Mouse (Mus musculus): ENCODE measurements around the gene Olfr530. TPM values are rescaled to one million over a fixed set of nuclear protein-coding genes. Genes with fewer than 3 reads are reported as not detected.

Olfr530 gene
- not detected in 2 replicates for total RNA-seq (2017)

GRCm38 (mm10) chr7:140376231-140376630 is at the start of gene Olfr530:
Gene Olfr530 (minus strand): TSS chr7:140376331.
- no peak for ATAC-seq (replicated peaks in 1 of 2; ENCODE audit: insufficient read depth in 1 of 2, low FRiP score in 2 of 2, low TSS enrichment in 1 of 2, low read depth in 1 of 2, poor library complexity in 2 of 2, severe bottlenecking in 2 of 2)

- ATAC-seq (replicated peaks in 1 of 2; ENCODE audit: insufficient read depth in 1 of 2, low FRiP score in 2 of 2, low TSS enrichment in 1 of 2, low read depth in 1 of 2, poor library complexity in 2 of 2, severe bottlenecking in 2 of 2) = no peak
These were observed 45.4 kb upstream of the Olfr530 start, which contains the start of gene Olfr532 for GRCm38 (mm10) chr7:140421539-140421938. Gene Olfr532 (minus strand): TSS chr7:140421639.

GRCm38 (mm10) chr7:140402818-140403217 is 26.7 kb upstream of the Olfr530 start, which contains the start of gene Olfr531:
Gene Olfr531 (minus strand): TSS chr7:140402918.
- no peak for ATAC-seq (replicated peaks in 1 of 2; ENCODE audit: insufficient read depth in 1 of 2, low FRiP score in 2 of 2, low TSS enrichment in 1 of 2, low read depth in 1 of 2, poor library complexity in 2 of 2, severe bottlenecking in 2 of 2)

- no peak for ATAC-seq (replicated peaks in 1 of 2; ENCODE audit: insufficient read depth in 1 of 2, low FRiP score in 2 of 2, low TSS enrichment in 1 of 2, low read depth in 1 of 2, poor library complexity in 2 of 2, severe bottlenecking in 2 of 2)
These were observed 780 bp upstream of the Olfr530 start for GRCm38 (mm10) chr7:140376911-140377310.

GRCm38 (mm10) chr7:140374300-140374699 is 1.8 kb downstream of the Olfr530 start:
- ATAC-seq (replicated peaks in 1 of 2; ENCODE audit: insufficient read depth in 1 of 2, low FRiP score in 2 of 2, low TSS enrichment in 1 of 2, low read depth in 1 of 2, poor library complexity in 2 of 2, severe bottlenecking in 2 of 2) = no peak

GRCm38 (mm10) chr7:140361571-140361970 is 14.6 kb downstream of the Olfr530 start, which contains the start of gene Olfr60:
Gene Olfr60 (minus strand): TSS chr7:140361671.
- no peak for ATAC-seq (replicated peaks in 1 of 2; ENCODE audit: insufficient read depth in 1 of 2, low FRiP score in 2 of 2, low TSS enrichment in 1 of 2, low read depth in 1 of 2, poor library complexity in 2 of 2, severe bottlenecking in 2 of 2)

GRCm38 (mm10) chr7:140333717-140334116 is 42.4 kb downstream of the Olfr530 start, which contains the start of gene Olfr527:
Gene Olfr527 (plus strand): TSS chr7:140334017.
- no peak for ATAC-seq (replicated peaks in 1 of 2; ENCODE audit: insufficient read depth in 1 of 2, low FRiP score in 2 of 2, low TSS enrichment in 1 of 2, low read depth in 1 of 2, poor library complexity in 2 of 2, severe bottlenecking in 2 of 2)

GRCm38 (mm10) chr7:140329766-140330304 is 46.3 kb downstream of the Olfr530 start:
- no peak for ATAC-seq (replicated peaks in 1 of 2; ENCODE audit: insufficient read depth in 1 of 2, low FRiP score in 2 of 2, low TSS enrichment in 1 of 2, low read depth in 1 of 2, poor library complexity in 2 of 2, severe bottlenecking in 2 of 2)

Other genes starting within 250 kb of the Olfr530 start
- gene Mtg1, start 238.8 kb downstream of the Olfr530 start, total RNA-seq (2017) = 8.2 and 17.1 TPM in 2 replicates
- not detected in 2 replicates for gene Sprn, start 221.5 kb downstream of the Olfr530 start, total RNA-seq (2017)
- not detected in 2 replicates for gene Olfr522, start 211.6 kb downstream of the Olfr530 start, total RNA-seq (2017)
- not detected in 2 replicates for gene Olfr523, start 203.1 kb downstream of the Olfr530 start, total RNA-seq (2017)
- not detected in 2 replicates for gene Olfr524, start 170.4 kb downstream of the Olfr530 start, total RNA-seq (2017)
- not detected in 2 replicates for gene Cd163l1, start 158.1 kb downstream of the Olfr530 start, total RNA-seq (2017)
- gene 5830411N06Rik, start 129.0 kb downstream of the Olfr530 start, total RNA-seq (2017) = 0.50 TPM in 1 of 2 replicates, not detected in the other
- not detected in 2 replicates for gene Olfr525, start 55.5 kb downstream of the Olfr530 start, total RNA-seq (2017)
- gene Olfr527, start 42.3 kb downstream of the Olfr530 start, total RNA-seq (2017) = not detected in 2 replicates
- gene Olfr60, start 14.7 kb downstream of the Olfr530 start, total RNA-seq (2017) = not detected in 2 replicates
- gene Olfr531, start 26.6 kb upstream of the Olfr530 start, total RNA-seq (2017) = not detected in 2 replicates
- gene Olfr532, start 45.3 kb upstream of the Olfr530 start, total RNA-seq (2017) = not detected in 2 replicates
- gene Olfr533, start 87.0 kb upstream of the Olfr530 start, total RNA-seq (2017) = not detected in 2 replicates
- gene Olfr535, start 107.9 kb upstream of the Olfr530 start, total RNA-seq (2017) = not detected in 2 replicates
- gene Olfr536, start 131.1 kb upstream of the Olfr530 start, total RNA-seq (2017) = not detected in 2 replicates
- gene Olfr538, start 191.6 kb upstream of the Olfr530 start, total RNA-seq (2017) = not detected in 2 replicates
- not detected in 2 replicates for gene Olfr46, start 224.9 kb upstream of the Olfr530 start, total RNA-seq (2017)

Data from hematopoietic stem cell, adult 5-6 weeks (primary cell).